Mouse (Mus musculus) midbrain, embryonic 14.5 days (tissue): ENCODE measurements at regions not wholly inside any gene's neighbourhood (a gene's known extent, or its start where the extent isn't known, plus 50 kb on each side); places are given as distances from the start of the nearest gene placed in this dataset.
"Not testable (repeated sequence)": the region's sequence is repeated elsewhere in the genome, so short reads cannot be mapped to it uniquely, and the experiment has no call there.

ENCODE experiments used
- ATAC-seq: fragments of 200-750 bp; cut with Nextera tagmentation; 2 replicates; pipeline ENCODE4 v1.8.0; 2017; ENCODE audit warnings: moderate number of reproducible peaks, moderate library complexity; ENCODE audit not compliant: low FRiP score, low TSS enrichment
- DNase-seq: peaks from one replicate; pipeline ENCODE4 v3.0.0-alpha.2; 2015
- H3K27ac ChIP-seq: fragments of 300-500 bp; sonication (generic); replicated peaks from 2 replicates; pipeline ENCODE4 v1.5.1; 2014; ENCODE audit warnings: mild to moderate bottlenecking, low read depth, low read length, moderate library complexity
- H3K27me3 ChIP-seq: fragments of 300-500 bp; sonication (generic); 2 replicates; pipeline ENCODE4 v1.6.1; 2014; ENCODE audit warnings: low read length, control low read depth, mixed read lengths; ENCODE audit not compliant: control insufficient read depth, insufficient read depth
- H3K36me3 ChIP-seq: fragments of 300-500 bp; sonication (generic); 2 replicates; pipeline ENCODE4 v1.6.1; 2014; ENCODE audit warnings: low read length, control low read depth; ENCODE audit not compliant: control insufficient read depth, insufficient read depth
- H3K4me1 ChIP-seq: fragments of 300-500 bp; sonication (generic); 2 replicates; pipeline ENCODE4 v1.6.1; 2014; ENCODE audit warnings: mild to moderate bottlenecking, antibody characterized with exemption, low read length, control low read depth; ENCODE audit not compliant: control insufficient read depth, insufficient read depth
- H3K4me2 ChIP-seq: fragments of 300-500 bp; sonication (generic); 2 replicates; pipeline ENCODE4 v1.6.1; 2014; ENCODE audit warnings: mild to moderate bottlenecking, low read length, moderate library complexity
- H3K4me3 ChIP-seq: fragments of 300-500 bp; sonication (generic); replicated peaks from 2 replicates; pipeline ENCODE4 v1.5.1; 2014; ENCODE audit warnings: low read depth, low read length
- H3K9ac ChIP-seq: fragments of 300-500 bp; sonication (generic); replicated peaks from 2 replicates; pipeline ENCODE4 v1.6.1; 2014; ENCODE audit warnings: mild to moderate bottlenecking, low read length, moderate library complexity
- H3K9me3 ChIP-seq: fragments of 300-500 bp; sonication (generic); 2 replicates; pipeline ENCODE4 v1.6.1; 2016; ENCODE audit warnings: low read length, control low read depth, mixed read lengths; ENCODE audit not compliant: control insufficient read depth
- WGBS: fragments of 180-500 bp; shearing (Covaris S2); extraction: QIAGEN DNeasy Blood & Tissue Kit; methylation state at CpG from one replicate; pipeline ENCODE4 v1.1.7; 2014; 5-methylcytosine and 5-hydroxymethylcytosine counted together

GRCm38 (mm10) chr12:19125541-19125940 is 611.2 kb downstream of the 5730507C01Rik start:
- Histone ChIP-seq H3K36me3 (no peaks in the 10 kb centered on the region), H3K27ac (no peak overlapping the region), H3K9ac (no peak overlapping the region), H3K9me3 (peaks cover 25% of the 10 kb centered on the region; the same call in 1 of the 2 replicates), H3K4me1 (no peaks in the 10 kb centered on the region), H3K4me3 (no peak overlapping the region), H3K27me3 (no peaks in the 10 kb centered on the region), H3K4me2 (no peak overlapping the region)
- WGBS = 78% methylated on average over 4 of the region's 4 CpGs
- no peak for ATAC-seq
- DNase-seq = no peak

- Histone ChIP-seq H3K27ac (no peak overlapping the region), H3K27me3 (no peaks in the 10 kb centered on the region), H3K36me3 (no peaks in the 10 kb centered on the region), H3K9me3 (peaks cover 4% of the 10 kb centered on the region; the same call in 1 of the 2 replicates), H3K4me3 (no peak overlapping the region), H3K4me1 (no peaks in the 10 kb centered on the region), H3K9ac (no peak overlapping the region), H3K4me2 (no peak overlapping the region)
- ATAC-seq (no peak), DNase-seq (no peak)
- 21% methylated on average over 43 of the region's 43 CpGs for WGBS
Observed at GRCm38 (mm10) chr12:19175631-19176030, 661.3 kb downstream of the 5730507C01Rik start.

- DNase-seq (no peak), ATAC-seq (no peak)
- Histone ChIP-seq H3K4me1 (no peaks in the 10 kb centered on the region), H3K9ac (no peak overlapping the region), H3K27ac (no peak overlapping the region), H3K9me3 (peaks cover 11% of the 10 kb centered on the region; the same call in 1 of the 2 replicates), H3K36me3 (no peaks in the 10 kb centered on the region), H3K4me3 (no peak overlapping the region), H3K27me3 (no peaks in the 10 kb centered on the region), H3K4me2 (no peak overlapping the region)
- WGBS = 94% methylated on average over 5 of the region's 5 CpGs
Observed at GRCm38 (mm10) chr12:19192396-19192795, 678.1 kb downstream of the 5730507C01Rik start.

GRCm38 (mm10) chr12:19193041-19193440 is 678.7 kb downstream of the 5730507C01Rik start:
- not testable (repeated sequence) for H3K4me1 ChIP-seq, H3K4me2 ChIP-seq, H3K9ac ChIP-seq, H3K27me3 ChIP-seq, DNase-seq, H3K27ac ChIP-seq, H3K4me3 ChIP-seq, H3K36me3 ChIP-seq, ATAC-seq
- peaks cover 11% of the 10 kb centered on the region; the same call in 1 of the 2 replicates for H3K9me3 ChIP-seq
- WGBS = 85% methylated on average over 3 of the region's 3 CpGs

- H3K27me3 ChIP-seq, H3K4me2 ChIP-seq, H3K36me3 ChIP-seq, H3K9ac ChIP-seq, DNase-seq, H3K4me3 ChIP-seq, H3K4me1 ChIP-seq, H3K27ac ChIP-seq, H3K9me3 ChIP-seq, ATAC-seq: not testable (repeated sequence)
- whole genome bisulfite sequencing = 69% methylated on average over 1 of the region's 1 CpGs
Observed at GRCm38 (mm10) chr12:19223996-19224395, 709.7 kb downstream of the 5730507C01Rik start.

GRCm38 (mm10) chr12:19246731-19247130 is 707.6 kb upstream of the Gm21863 start:
- not testable (repeated sequence) for DNase-seq, ATAC-seq
- 92% methylated on average over 20 of the region's 23 CpGs for WGBS

GRCm38 (mm10) chr12:19288271-19288890 is 665.9 kb upstream of the Gm21863 start:
- ATAC-seq, H3K9me3 ChIP-seq, H3K9ac ChIP-seq, H3K4me1 ChIP-seq, H3K27ac ChIP-seq, H3K36me3 ChIP-seq, H3K27me3 ChIP-seq: not testable (repeated sequence)
- H3K4me2 ChIP-seq = peak overlapping the region; percentile 10
- 16% methylated on average over 69 of the region's 75 CpGs for WGBS
- peak; percentile 31 for DNase-seq
- peak overlapping the region; percentile 21 for H3K4me3 ChIP-seq

More at GRCm38 (mm10) chr12:19246731-19247130, 707.6 kb upstream of the Gm21863 start:
- not testable (repeated sequence) for H3K36me3 ChIP-seq, H3K4me3 ChIP-seq, H3K4me1 ChIP-seq, H3K9ac ChIP-seq, H3K9me3 ChIP-seq, H3K27me3 ChIP-seq, H3K27ac ChIP-seq, H3K4me2 ChIP-seq

- WGBS = 55% methylated on average over 18 of the region's 18 CpGs
- H3K4me1 ChIP-seq, ATAC-seq, H3K27ac ChIP-seq, H3K9ac ChIP-seq, H3K36me3 ChIP-seq, H3K27me3 ChIP-seq, H3K4me2 ChIP-seq, H3K9me3 ChIP-seq, DNase-seq: not testable (repeated sequence)
- peak overlapping the region; percentile 21 for H3K4me3 ChIP-seq
Observed at GRCm38 (mm10) chr12:19289038-19289437, 665.3 kb upstream of the Gm21863 start.

GRCm38 (mm10) chr12:19292068-19292770 is 662.1 kb upstream of the Gm21863 start:
- not testable (repeated sequence) for DNase-seq, H3K27ac ChIP-seq, ATAC-seq, H3K4me1 ChIP-seq, H3K4me3 ChIP-seq, H3K9me3 ChIP-seq, H3K36me3 ChIP-seq, H3K4me2 ChIP-seq, H3K27me3 ChIP-seq, H3K9ac ChIP-seq
- WGBS = 88% methylated on average over 3 of the region's 3 CpGs
